In genomic region chr16:21946761-21947715, GRCm38 (mm10) we compare ENCODE assay signal across 8 mouse cellular contexts. TPM values are rescaled to one million over a fixed set of nuclear protein-coding genes. Genes with fewer than 3 reads are reported as not detected.
DNase-seq lines count a peak whose midpoint lies in the region; ATAC-seq and TF ChIP-seq lines count a peak whose summit lies in the region.

Tmem41a (minus strand) TSS chr16:21947552.

- H3K27me3 ChIP-seq in E14TG2a.4 (ENCODE audit: insufficient read depth, low read length), result peaks cover 20% of the 10 kb centered on the region
- peaks cover 4% of the 10 kb centered on the region; the same call in 1 of the 2 replicates for H3K27me3 ChIP-seq in forebrain, embryonic 12.5 days
- H3K27me3 ChIP-seq in heart, postnatal 0 days (ENCODE audit: control insufficient read depth, insufficient read depth, low read length), result no peaks in the 10 kb centered on the region
- H3K27me3 ChIP-seq in liver, embryonic 16.5 days (ENCODE audit: control insufficient read depth, insufficient read depth, low read depth, low read length), result no peaks in the 10 kb centered on the region
- H3K27me3 ChIP-seq in neural tube, embryonic 13.5 days, result no peaks in the 10 kb centered on the region
- H3K27me3 ChIP-seq in testis, adult 2 months (ENCODE audit: control insufficient read depth, insufficient read depth, low read length), result no peaks in the 10 kb centered on the region

- H3K9me3 ChIP-seq in E14TG2a.4 (ENCODE audit: low read length), result no peaks in the 10 kb centered on the region
- no peaks in the 10 kb centered on the region for H3K9me3 ChIP-seq in forebrain, embryonic 12.5 days
- H3K9me3 ChIP-seq in heart, postnatal 0 days (replicated peaks; ENCODE audit: control insufficient read depth, low read length), result no peaks in the 10 kb centered on the region
- H3K9me3 ChIP-seq in liver, embryonic 16.5 days (replicated peaks; ENCODE audit: control insufficient read depth, low read length), result no peaks in the 10 kb centered on the region
- no peaks in the 10 kb centered on the region for H3K9me3 ChIP-seq in neural tube, embryonic 13.5 days

- WGBS in forebrain, embryonic 12.5 days, result 1% methylated on average over 53 of the region's 63 CpGs
- under 1% methylated on average over 63 of the region's 63 CpGs for WGBS in heart, postnatal 0 days
- WGBS in liver, embryonic 16.5 days (ENCODE audit: insufficient replicate concordance), result under 1% methylated on average over 63 of the region's 63 CpGs
- under 1% methylated on average over 63 of the region's 63 CpGs for WGBS in neural tube, embryonic 13.5 days

- H3K4me3 ChIP-seq in E14TG2a.4 (replicated peaks; ENCODE audit: low read length), result peak within 1 kb of the TSS; percentile 89
- H3K4me3 ChIP-seq in forebrain, embryonic 12.5 days (replicated peaks), result peak within 1 kb of the TSS; percentile 65
- H3K4me3 ChIP-seq in heart, postnatal 0 days (ENCODE audit: low read depth, low read length), result peak within 1 kb of the TSS; percentile 60
- peak within 1 kb of the TSS; percentile 80 for H3K4me3 ChIP-seq in liver, embryonic 16.5 days (ENCODE audit: low read depth, low read length)
- peak within 1 kb of the TSS; percentile 76 for H3K4me3 ChIP-seq in neural tube, embryonic 13.5 days
- H3K4me3 ChIP-seq in testis, adult 2 months (ENCODE audit: control insufficient read depth, low read depth, low read length), result peak within 1 kb of the TSS; percentile 87

- H3K9ac ChIP-seq in forebrain, embryonic 12.5 days, result peak within 1 kb of the TSS; percentile 64
- H3K9ac ChIP-seq in heart, postnatal 0 days (replicated peaks; ENCODE audit: low read depth, low read length), result peak within 1 kb of the TSS; percentile 60
- H3K9ac ChIP-seq in liver, embryonic 16.5 days (ENCODE audit: low read depth, low read length), result peak within 1 kb of the TSS; percentile 71
- H3K9ac ChIP-seq in neural tube, embryonic 13.5 days, result peak within 1 kb of the TSS; percentile 81

- peaks cover 6% of the 10 kb centered on the region for H3K36me3 ChIP-seq in E14TG2a.4 (ENCODE audit: insufficient read depth, low read length)
- no peaks in the 10 kb centered on the region for H3K36me3 ChIP-seq in forebrain, embryonic 12.5 days (replicated peaks)
- H3K36me3 ChIP-seq in heart, postnatal 0 days (replicated peaks; ENCODE audit: control insufficient read depth, insufficient read depth, low read length), result no peaks in the 10 kb centered on the region
- no peaks in the 10 kb centered on the region for H3K36me3 ChIP-seq in liver, embryonic 16.5 days (ENCODE audit: control insufficient read depth, insufficient read depth)
- peaks cover 2% of the 10 kb centered on the region; the same call in 1 of the 2 replicates for H3K36me3 ChIP-seq in neural tube, embryonic 13.5 days
- H3K36me3 ChIP-seq in testis, adult 2 months (ENCODE audit: control insufficient read depth, insufficient read depth, low read length), result no peaks in the 10 kb centered on the region

- peak within 1 kb of the TSS; percentile 77 for H3K4me2 ChIP-seq in forebrain, embryonic 12.5 days
- peak within 1 kb of the TSS; percentile 75 for H3K4me2 ChIP-seq in heart, postnatal 0 days (ENCODE audit: low read depth, low read length)
- peak within 1 kb of the TSS; percentile 88 for H3K4me2 ChIP-seq in liver, embryonic 16.5 days (ENCODE audit: low read depth, low read length)
- H3K4me2 ChIP-seq in neural tube, embryonic 13.5 days, result peak within 1 kb of the TSS; percentile 83

- TF ChIP-seq CTCF in E14TG2a.4 (conservative IDR thresholded peaks at IDR 0.05; ENCODE audit: low read length), result no peak
- no peak for TF ChIP-seq CTCF in heart, postnatal 0 days (IDR thresholded peaks at IDR 0.05; ENCODE audit: low read depth)
- TF ChIP-seq CTCF in testis, adult 2 months (IDR thresholded peaks at IDR 0.05; ENCODE audit: control insufficient read depth, insufficient read depth, insufficient replicate concordance, low read depth, low read length), result no peak

- no peak for TF ChIP-seq POLR2A in testis, adult 2 months (IDR thresholded peaks at IDR 0.05; ENCODE audit: control insufficient read depth, low read depth, low read length)

- peaks cover 26% of the 10 kb centered on the region for H3K4me1 ChIP-seq in E14TG2a.4 (replicated peaks; ENCODE audit: low read depth, low read length)
- peaks cover 12% of the 10 kb centered on the region for H3K4me1 ChIP-seq in forebrain, embryonic 12.5 days
- H3K4me1 ChIP-seq in heart, postnatal 0 days (ENCODE audit: control insufficient read depth, insufficient read depth), result 0 out of 2 replicates have a peak, but pooled peaks cover 5% of the 10 kb centered on the region
- H3K4me1 ChIP-seq in liver, embryonic 16.5 days (ENCODE audit: control insufficient read depth, low read depth, low read length), result peaks cover 14% of the 10 kb centered on the region
- peaks cover 25% of the 10 kb centered on the region for H3K4me1 ChIP-seq in neural tube, embryonic 13.5 days (replicated peaks)
- peaks cover 22% of the 10 kb centered on the region for H3K4me1 ChIP-seq in testis, adult 2 months (ENCODE audit: control insufficient read depth, insufficient read depth, low read length)

- H3K27ac ChIP-seq in forebrain, embryonic 12.5 days, result peak within 1 kb of the TSS; percentile 54; the same call in 1 of the 2 replicates
- H3K27ac ChIP-seq in heart, postnatal 0 days (ENCODE audit: low read depth), result peak within 1 kb of the TSS; percentile 84
- H3K27ac ChIP-seq in liver, embryonic 16.5 days (ENCODE audit: low read length), result peak within 1 kb of the TSS; percentile 31
- H3K27ac ChIP-seq in neural tube, embryonic 13.5 days (replicated peaks), result peak within 1 kb of the TSS; percentile 78
- peak within 1 kb of the TSS; percentile 36; the same call in 1 of the 2 replicates for H3K27ac ChIP-seq in testis, adult 2 months (ENCODE audit: control insufficient read depth, insufficient read depth, low read depth, low read length)

- peak; percentile 84 for DNase-seq in c-Kit-positive CD71-positive TER-119-positive erythroid progenitor cells, embryonic 14.5 days (ENCODE audit: low spot score)
- DNase-seq in heart, postnatal 0 days (ENCODE audit: low spot score), result peak; percentile 78
- peak; percentile 90 to 93 for DNase-seq in kidney, postnatal 4 days

- TF ChIP-seq EP300 in heart, postnatal 0 days (IDR thresholded peaks at IDR 0.05; ENCODE audit: low read depth), result no peak

- peak; percentile 98 for ATAC-seq in forebrain, embryonic 12.5 days (ENCODE audit: low FRiP score)
- ATAC-seq in heart, postnatal 0 days (ENCODE audit: insufficient read depth, low read depth), result peak; percentile 90
- ATAC-seq in liver, embryonic 16.5 days (ENCODE audit: low read depth), result peak; percentile 96
- ATAC-seq in neural tube, embryonic 13.5 days (ENCODE audit: low read depth), result peak; percentile 97

RNA-seq across cellular contexts. Expression of gene Tmem41a, which starts in this region (rescaled TPM):
- 27.0 and 27.3 TPM in 2 replicates for polyA plus RNA-seq in forebrain, embryonic 12.5 days (2016; fragmentation: Nextera tagmentation; extraction: Ambion mirVana)
- total RNA-seq in heart, postnatal 0 days (2014; rRNA removed; ENCODE audit: low replicate concordance), result 22.4 and 57.2 TPM in 2 replicates
- 43.6 and 45.7 TPM in 2 replicates for polyA plus RNA-seq in heart, postnatal 0 days (2015; fragmentation: Nextera tagmentation; extraction: Ambion mirVana)
- polyA plus RNA-seq in liver, embryonic 16.5 days (2015; fragmentation: Nextera tagmentation; extraction: Ambion mirVana), result 13.0 and 13.8 TPM in 2 replicates
- 49.0 and 50.9 TPM in 2 replicates for polyA plus RNA-seq in neural tube, embryonic 13.5 days (2015; fragmentation: Nextera tagmentation; extraction: Ambion mirVana)
- polyA plus RNA-seq in testis, adult 2 months (2012; rRNA removed), result 8.0 and 11.2 TPM in 2 replicates

Comparison
In these comparisons a context has a peak if more than half of its experiments do, and no peak if none do; other contexts are left out.
1. Peak in every context shown above with its lines: DNase-seq, ATAC-seq, H3K4me3 ChIP-seq and H3K27ac ChIP-seq.
2. H3K27ac ChIP-seq: peak in every context shown above with its lines; median percentile 84 in heart, postnatal 0 days; 78 in neural tube, embryonic 13.5 days; 54 in forebrain, embryonic 12.5 days; 36 in testis, adult 2 months; 31 in liver, embryonic 16.5 days.